Mouse (Mus musculus) spleen, adult 2 months (tissue): ENCODE results near the gene Rnf8. TPM values are rescaled to one million over a fixed set of nuclear protein-coding genes. Genes with fewer than 3 reads are reported as not detected.

Source experiments
- DNase-seq, 2 experiments: peaks; one replicate each; pipeline versions ENCODE4 v3.0.0 to v3.0.0-alpha.2; 2012 to 2021; ENCODE audit warnings: low spot score in 2 of 2, low read depth in 1 of 2
- H3K27ac ChIP-seq: fragments of 200-500 bp; 2 replicates; pipeline ENCODE4 v1.5.1; 2012; ENCODE audit warnings: low read length, inconsistent platforms; ENCODE audit not compliant: insufficient read depth
- H3K27me3 ChIP-seq: fragments of 200-500 bp; 2 replicates; pipeline ENCODE4 v1.6.1; 2012; ENCODE audit warnings: mild to moderate bottlenecking, moderate library complexity, low read length, inconsistent platforms; ENCODE audit not compliant: control insufficient read depth, insufficient read depth
- H3K36me3 ChIP-seq: fragments of 200-500 bp; 2 replicates; pipeline ENCODE4 v1.6.1; 2012; ENCODE audit warnings: mild to moderate bottlenecking, low read length, inconsistent platforms; ENCODE audit not compliant: control insufficient read depth, insufficient read depth
- H3K4me1 ChIP-seq: fragments of 200-500 bp; 2 replicates; pipeline ENCODE4 v1.6.1; 2011; ENCODE audit warnings: inconsistent platforms; ENCODE audit not compliant: control insufficient read depth, insufficient read depth, insufficient read length
- H3K4me3 ChIP-seq: fragments of 200-500 bp; 2 replicates; pipeline ENCODE4 v1.5.1; 2011; ENCODE audit warnings: mild to moderate bottlenecking, inconsistent platforms; ENCODE audit not compliant: insufficient read depth, insufficient read length; ENCODE audit errors: extremely low read depth
- CTCF ChIP-seq: fragments of 200-500 bp; IDR thresholded peaks from 2 replicates; pipeline ENCODE4 v1.5.1; 2011; ENCODE audit warnings: mild to moderate bottlenecking, inconsistent platforms; ENCODE audit not compliant: insufficient read depth, insufficient read length, insufficient replicate concordance; ENCODE audit errors: extremely low read depth
- POLR2A ChIP-seq: fragments of 200-500 bp; IDR thresholded peaks from 2 replicates; pipeline ENCODE4 v1.6.1; 2011; ENCODE audit warnings: low read depth, low read length, inconsistent platforms
- WGBS: fragments of 180-500 bp; shearing (Covaris S2); methylation state at CpG from one replicate; pipeline ENCODE4 v1.1.7; 2018; 5-methylcytosine and 5-hydroxymethylcytosine counted together
- polyA plus RNA-seq: library from polyadenylated mRNA; depleted of rRNA; stranded (reverse); fragments of >200 nt; gene quantifications from 2 replicates; pipeline ENCODE4 v1.2.3, GENCODE M21; 2012

The Rnf8 gene
- polyA plus RNA-seq, 1 experiment = 24.0 TPM

DNA sequence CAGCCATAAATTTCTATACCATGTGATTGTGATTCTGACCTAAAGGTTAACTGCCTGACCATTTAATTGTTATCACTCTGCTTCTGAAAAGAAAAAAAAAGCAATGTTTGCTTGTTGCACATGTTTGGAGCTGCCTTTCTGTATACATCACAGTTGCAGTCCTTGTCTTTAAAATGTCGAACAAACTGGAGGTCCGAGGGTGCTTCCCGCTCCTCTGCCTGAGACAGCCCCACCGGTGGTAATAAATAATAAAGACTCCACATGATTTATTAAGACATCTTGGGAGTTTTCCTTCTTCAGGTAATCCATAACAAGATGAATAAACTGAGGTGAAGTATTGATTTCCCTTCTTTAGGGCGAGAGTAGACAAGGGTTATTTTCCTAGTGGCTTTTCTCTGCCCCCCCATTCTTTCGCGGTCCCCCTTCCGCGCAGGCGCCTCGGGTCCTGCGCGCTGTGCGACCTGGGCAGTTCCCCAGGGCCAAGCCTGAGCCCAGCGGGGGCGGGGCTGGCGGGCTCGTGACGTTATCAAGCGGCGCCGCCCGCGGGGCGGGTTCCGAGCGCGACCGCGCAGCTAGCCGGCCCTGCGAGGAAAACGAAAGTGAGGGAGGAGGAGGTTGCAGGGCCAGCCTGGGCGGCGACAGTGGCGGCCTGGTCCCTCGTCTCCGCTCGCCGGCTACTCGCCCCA is 45.6 kb downstream of the Rnf8 start, which contains the start of gene Cmtr1:
TSS of gene Cmtr1 (plus strand) at position 520 of the 686 bp plus-strand sequence.
- TF ChIP-seq POLR2A (peak; percentile 84), CTCF (no peak)
- DNase-seq = peak; percentile 87 to 96
- peak within 1 kb of the TSS; percentile 94 for H3K27ac ChIP-seq
- WGBS = 1% methylated on average over 34 of the region's 41 CpGs
- no peaks in the 10 kb centered on the region; the same call in 1 of the 2 replicates for H3K27me3 ChIP-seq
- H3K36me3 ChIP-seq = 0 out of 2 replicates have a peak, but pooled peaks cover 6% of the 10 kb centered on the region
- peak within 1 kb of the TSS; percentile 98 for H3K4me3 ChIP-seq
- peaks cover 2% of the 10 kb centered on the region; the same call in 1 of the 2 replicates for H3K4me1 ChIP-seq

DNA sequence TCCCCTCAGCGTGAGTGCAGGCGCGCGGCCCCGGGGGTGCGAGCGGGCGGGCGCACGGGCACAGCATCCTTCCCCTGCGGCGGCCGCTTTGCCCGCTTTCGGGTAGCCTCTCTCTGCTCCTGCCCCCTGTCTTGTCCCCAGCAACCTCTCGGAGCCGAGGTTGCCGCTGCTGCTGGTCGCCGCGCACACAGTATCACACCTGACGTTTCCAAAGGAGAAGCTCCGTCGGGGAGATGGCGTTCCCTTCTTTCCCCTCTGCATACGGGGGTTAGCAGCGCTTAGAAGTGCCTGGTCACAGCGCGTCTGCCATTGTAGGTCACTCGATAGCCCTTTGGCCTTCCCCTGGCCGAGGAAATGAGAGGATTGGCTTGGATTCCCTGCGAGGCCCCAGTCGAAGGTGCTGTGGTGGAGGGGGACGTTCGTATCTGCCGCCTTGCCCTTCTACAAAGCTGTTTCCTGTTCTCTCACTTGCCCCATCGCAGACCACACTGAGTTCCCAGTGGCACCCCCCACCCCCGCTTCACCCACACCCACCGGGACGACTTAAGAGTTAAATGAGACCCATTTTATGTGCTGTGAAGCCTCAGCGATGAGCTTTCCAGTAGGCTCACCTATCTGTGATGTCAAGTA is 46.3 kb downstream of the Rnf8 start:
- TF ChIP-seq POLR2A (no peak), CTCF (no peak)
- whole genome bisulfite sequencing = under 1% methylated on average over 30 of the region's 41 CpGs
- Histone ChIP-seq H3K4me1 (peaks cover 2% of the 10 kb centered on the region; the same call in 1 of the 2 replicates), H3K27me3 (no peaks in the 10 kb centered on the region; the same call in 1 of the 2 replicates), H3K36me3 (peaks cover 7% of the 10 kb centered on the region; the same call in 1 of the 2 replicates), H3K27ac (peak overlapping the region; percentile 94), H3K4me3 (peak overlapping the region; percentile 98)
- no peak for DNase-seq

DNA sequence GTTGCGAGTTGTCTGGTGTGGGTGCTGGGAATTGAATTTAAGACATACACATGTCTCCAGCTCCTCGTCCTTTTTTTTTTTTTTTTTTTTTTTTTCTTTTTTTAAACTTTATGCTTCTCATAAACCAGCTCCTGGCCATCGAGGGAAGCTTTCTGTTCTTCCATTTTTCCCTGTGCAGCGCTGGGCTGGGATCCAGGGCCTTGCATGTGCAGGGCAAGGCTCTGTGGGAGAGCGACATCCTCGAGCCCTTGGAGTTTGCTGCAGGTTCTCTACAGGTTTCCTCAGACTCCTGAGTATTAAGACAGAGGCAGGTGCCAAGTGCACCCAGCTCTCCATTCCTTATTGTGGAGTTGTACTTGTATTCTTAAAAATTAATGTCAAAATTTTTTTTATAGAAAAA is 47.6 kb downstream of the Rnf8 start:
- WGBS = 89% methylated on average over 6 of the region's 6 CpGs
- H3K4me3 ChIP-seq = no peak overlapping the region
- no peak for TF ChIP-seq POLR2A
- no peak for TF ChIP-seq CTCF
- peaks cover 2% of the 10 kb centered on the region; the same call in 1 of the 2 replicates for H3K4me1 ChIP-seq
- no peaks in the 10 kb centered on the region; the same call in 1 of the 2 replicates for H3K27me3 ChIP-seq
- no peak for DNase-seq
- no peak overlapping the region for H3K27ac ChIP-seq
- H3K36me3 ChIP-seq = peaks cover 11% of the 10 kb centered on the region

DNA sequence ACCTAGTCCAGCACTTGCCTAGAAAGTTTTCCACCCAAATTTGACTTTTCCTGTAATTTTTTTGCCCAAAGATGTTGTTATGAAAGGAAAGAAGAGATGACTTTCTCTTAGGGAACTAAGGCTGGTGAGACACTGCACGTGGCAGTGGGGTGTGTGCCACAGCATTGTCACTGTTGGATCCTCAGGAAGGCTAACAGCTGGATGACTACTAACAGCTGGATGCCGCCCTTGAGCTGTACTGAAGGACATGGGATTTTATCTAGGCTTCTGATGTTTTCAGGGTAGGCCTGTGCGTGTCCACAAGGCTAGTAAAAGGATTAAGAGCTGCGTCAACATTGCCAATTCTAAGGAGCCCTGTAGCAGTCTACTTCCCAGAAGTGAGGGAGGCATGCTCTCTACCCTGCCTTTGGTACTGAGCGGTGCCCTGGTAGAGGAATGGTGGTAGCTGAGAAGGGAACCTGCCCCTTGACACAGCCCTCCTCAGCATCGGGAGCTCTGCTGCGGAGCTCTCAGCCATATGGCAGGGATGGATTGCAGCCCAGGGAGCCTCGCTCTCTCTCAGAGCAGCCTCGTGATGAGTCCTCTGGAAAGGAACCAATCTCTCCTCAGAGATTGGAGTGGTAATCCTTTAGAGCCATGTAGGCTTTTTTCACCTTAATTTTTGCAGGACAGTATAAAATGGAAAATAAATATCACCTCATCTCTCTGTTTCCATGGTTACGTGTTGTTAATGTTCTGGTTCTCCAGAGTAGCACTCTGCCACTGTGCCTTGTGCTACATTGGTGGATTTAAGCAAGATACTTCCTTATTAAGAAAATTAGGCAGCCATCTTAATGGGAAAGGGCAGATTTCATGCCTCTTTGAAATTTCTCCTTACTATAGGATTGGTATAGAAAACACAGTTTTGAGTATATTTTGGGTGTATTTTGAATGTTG is 53.7 kb downstream of the Rnf8 start:
- WGBS = 95% methylated on average over 10 of the region's 10 CpGs
- Histone ChIP-seq H3K27me3 (no peaks in the 10 kb centered on the region), H3K4me3 (no peak overlapping the region), H3K4me1 (no peaks in the 10 kb centered on the region; the same call in 1 of the 2 replicates), H3K36me3 (peaks cover 17% of the 10 kb centered on the region), H3K27ac (no peak overlapping the region)
- TF ChIP-seq CTCF (no peak), POLR2A (no peak)
- DNase-seq = no peak

DNA sequence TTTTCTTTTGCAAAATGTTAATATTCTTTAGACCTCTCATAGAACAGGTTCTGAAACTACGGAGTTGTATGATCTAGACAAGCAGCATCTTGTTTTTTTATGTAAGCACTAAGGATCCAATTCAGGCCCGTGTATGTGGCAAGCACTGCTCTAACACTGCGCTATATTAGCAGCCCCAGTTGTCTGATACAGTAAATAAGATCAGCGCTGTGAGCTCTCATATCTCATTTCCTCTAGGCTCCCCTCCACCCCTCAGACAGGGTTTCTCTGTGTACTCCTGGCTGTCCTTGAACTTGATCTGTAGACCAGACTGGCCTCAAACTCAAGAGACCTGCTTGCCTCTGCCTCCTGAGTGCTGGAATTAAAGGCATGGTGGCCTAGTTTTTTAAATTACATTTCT is 54.4 kb downstream of the Rnf8 start:
- Histone ChIP-seq H3K4me3 (no peak overlapping the region), H3K4me1 (no peaks in the 10 kb centered on the region; the same call in 1 of the 2 replicates), H3K27me3 (no peaks in the 10 kb centered on the region), H3K36me3 (peaks cover 15% of the 10 kb centered on the region), H3K27ac (no peak overlapping the region)
- TF ChIP-seq POLR2A (no peak), CTCF (no peak)
- DNase-seq = no peak
- 90% methylated on average over 4 of the region's 4 CpGs for WGBS

DNA sequence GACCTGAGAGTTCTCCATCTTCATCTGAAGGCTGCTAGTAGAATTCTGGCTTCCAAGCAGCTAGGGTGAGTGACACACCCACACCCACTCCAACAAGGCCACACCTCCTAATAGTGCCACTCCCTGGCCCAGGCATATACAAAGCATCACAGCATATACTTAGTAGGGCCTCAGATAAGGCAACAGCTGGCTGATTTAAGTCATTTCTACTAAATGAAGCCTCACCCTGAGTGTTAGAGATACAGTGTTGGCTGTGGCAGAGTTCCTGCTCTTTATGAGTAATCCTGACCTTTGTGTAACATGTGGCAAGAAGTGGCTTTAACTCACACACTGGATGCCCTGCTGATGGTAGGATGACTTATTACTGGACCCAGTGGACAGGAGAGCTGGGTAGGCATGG is 55.3 kb downstream of the Rnf8 start:
- Histone ChIP-seq H3K4me1 (no peaks in the 10 kb centered on the region; the same call in 1 of the 2 replicates), H3K36me3 (peaks cover 17% of the 10 kb centered on the region), H3K4me3 (no peak overlapping the region), H3K27ac (no peak overlapping the region), H3K27me3 (no peaks in the 10 kb centered on the region)
- TF ChIP-seq CTCF (no peak), POLR2A (no peak)
- DNase-seq = no peak
